Mouse (Mus musculus): ENCODE measurements around the gene Tmprss11a.

The Tmprss11a gene

GRCm38 (mm10) chr5:86468890-86469289 lies at the start of gene Tmprss11a:
TSS of gene Tmprss11a (minus strand) at chr5:86468990.
- DNase-seq (ENCODE audit: low spot score): no peak

DNA sequence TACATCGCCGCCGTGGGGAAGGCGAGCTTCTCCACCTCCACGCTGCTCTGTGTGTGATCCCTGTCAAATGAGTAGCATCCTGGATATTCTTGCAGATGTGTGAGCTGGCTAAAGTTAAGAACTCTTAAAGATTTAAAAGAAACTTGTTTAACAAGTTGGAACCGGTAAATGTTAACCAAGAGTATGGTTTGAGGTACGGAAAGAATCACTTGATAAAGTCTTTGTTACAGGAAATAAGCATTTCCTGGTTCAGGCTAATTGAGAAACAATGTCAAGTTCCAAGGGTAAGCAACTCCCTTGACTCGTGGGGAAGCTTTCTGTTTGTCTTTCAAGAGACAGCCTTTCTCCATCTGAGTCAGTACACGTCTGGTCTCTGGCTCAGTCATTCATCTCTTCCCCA lies 49.7 kb upstream of the Tmprss11a start, which contains the start of gene Tmprss11g:
TSS of gene Tmprss11g (minus strand) at position 101 of the 400 bp plus-strand sequence.
- DNase-seq (ENCODE audit: low spot score): no peak

DNA sequence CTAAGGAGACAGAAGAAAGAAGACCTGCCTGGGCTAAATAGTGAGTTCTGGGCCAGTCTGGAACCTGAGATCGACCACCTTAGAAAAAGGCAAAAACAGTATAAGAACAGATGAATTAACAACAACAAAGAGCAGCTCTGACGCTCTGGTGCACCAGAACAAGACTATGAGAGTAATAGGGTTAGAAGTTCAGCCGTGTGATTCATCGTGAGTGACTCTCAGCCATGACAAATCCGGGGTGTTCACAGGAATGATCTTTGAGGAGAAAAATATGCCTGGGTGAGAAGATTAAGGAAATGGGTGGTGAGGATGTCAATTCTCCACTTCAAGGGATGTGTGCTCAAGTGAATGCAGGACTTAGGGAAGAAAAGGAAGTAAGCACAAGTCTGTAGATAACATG lies 42.7 kb upstream of the Tmprss11a start:
- DNase-seq (ENCODE audit: low spot score): no peak

DNA sequence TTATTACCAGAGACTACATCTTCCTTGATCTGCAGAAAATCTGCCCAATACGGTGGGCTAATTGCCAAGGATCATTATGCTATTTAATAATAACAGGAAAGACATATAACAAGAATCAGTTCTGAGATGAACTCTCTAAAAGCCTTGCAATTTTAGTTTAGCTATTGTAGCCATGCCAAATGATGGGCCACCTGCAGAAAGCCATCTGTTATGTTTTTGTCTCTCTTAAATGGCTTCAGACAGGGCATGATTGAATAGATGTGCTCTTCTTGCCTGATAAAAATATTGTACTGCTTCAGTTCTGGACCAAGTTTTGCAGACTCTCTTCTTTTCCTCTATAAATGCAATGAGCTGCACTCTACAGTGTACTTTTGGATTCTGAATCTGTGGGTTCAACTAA lies 24.7 kb upstream of the Tmprss11a start:
- DNase-seq (ENCODE audit: low spot score): no peak

GRCm38 (mm10) chr5:86482562-86482961 lies 13.8 kb upstream of the Tmprss11a start:
- no peak for DNase-seq (ENCODE audit: low spot score)

DNA sequence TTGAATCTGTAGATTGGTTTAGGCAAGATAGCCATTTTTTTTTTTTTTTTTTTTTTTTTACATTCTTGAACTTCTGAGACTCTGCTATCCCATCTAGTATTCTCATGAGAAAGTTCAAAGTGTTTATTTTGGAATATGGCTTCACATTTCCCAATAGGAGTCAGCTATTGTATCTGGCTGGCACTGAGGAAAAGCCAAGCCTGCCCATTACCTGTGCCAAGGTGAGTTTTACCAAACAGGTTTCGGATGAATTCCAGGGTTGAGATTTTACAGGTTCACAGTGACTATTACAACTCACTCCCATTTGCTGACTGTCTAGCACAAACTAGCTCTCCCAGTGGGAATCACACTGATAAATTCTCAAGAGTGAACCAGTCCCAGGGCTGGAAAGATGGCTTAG lies 13.2 kb upstream of the Tmprss11a start:
- DNase-seq (ENCODE audit: low spot score): no peak

- DNase-seq (ENCODE audit: low spot score): no peak
Observed at GRCm38 (mm10) chr5:86473859-86474258, 5.1 kb upstream of the Tmprss11a start.

DNA sequence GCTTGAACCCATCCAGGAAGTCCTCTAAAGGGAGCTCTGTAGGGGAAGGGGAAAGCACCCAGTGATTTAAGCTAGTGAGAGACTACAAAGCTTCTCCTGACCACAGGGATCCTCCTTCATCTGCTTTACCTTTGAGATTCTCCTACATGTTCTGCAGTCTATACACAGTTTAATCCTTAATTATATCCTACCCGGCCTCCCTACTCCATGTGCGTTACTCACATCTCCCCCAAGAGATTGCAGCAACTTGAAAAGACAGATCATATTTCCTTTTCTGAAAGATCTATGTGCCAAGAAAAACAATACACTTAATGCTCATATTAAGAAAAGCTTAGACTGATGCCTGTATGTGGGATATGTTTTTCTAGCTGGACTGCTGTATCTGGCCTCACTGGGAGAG lies 29.5 kb downstream of the Tmprss11a start:
- DNase-seq (ENCODE audit: low spot score): no peak

GRCm38 (mm10) chr5:86438548-86438947 lies 30.2 kb downstream of the Tmprss11a start:
- no peak for DNase-seq (ENCODE audit: low spot score)

DNA sequence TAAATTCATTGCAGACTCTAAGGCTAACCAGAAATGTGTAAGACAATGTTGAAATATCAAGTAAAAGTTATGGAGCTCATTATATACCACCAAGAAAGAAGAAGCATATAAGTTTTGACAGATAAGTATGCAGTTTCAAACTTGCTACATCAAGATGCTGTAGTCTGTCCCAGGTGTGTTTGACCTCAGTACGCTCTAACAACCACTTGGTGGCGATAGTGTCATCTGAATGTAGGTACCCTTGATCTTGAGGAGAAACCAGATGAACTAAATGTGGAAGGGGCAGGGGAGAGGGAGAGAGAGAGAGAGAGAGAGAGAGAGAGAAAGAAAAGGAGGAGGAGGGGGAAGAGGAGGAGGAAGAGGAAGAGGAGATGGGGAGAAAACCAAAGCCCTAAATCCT lies 36.1 kb downstream of the Tmprss11a start:
- DNase-seq (ENCODE audit: low spot score): no peak

DNA sequence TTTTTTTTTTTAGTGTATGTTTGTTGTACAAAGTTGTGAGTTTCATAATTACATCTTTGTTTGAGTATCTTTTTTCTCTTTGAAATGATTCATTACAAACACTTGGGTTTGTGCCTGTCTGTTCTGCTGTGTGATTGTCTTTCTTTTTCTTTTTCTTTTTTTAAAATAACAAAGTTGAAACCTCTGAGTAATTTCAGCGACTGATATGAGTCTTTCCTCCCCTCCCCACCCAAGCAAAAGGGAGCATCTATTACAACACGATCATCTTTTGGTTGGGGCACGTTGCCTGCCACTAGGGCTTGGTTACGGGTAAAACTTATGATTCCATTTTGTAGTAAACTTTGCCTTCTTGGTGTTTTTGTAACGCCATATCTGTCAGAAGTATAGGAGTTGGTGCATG lies 37.7 kb downstream of the Tmprss11a start:
- no peak for DNase-seq (ENCODE audit: low spot score)

DNA sequence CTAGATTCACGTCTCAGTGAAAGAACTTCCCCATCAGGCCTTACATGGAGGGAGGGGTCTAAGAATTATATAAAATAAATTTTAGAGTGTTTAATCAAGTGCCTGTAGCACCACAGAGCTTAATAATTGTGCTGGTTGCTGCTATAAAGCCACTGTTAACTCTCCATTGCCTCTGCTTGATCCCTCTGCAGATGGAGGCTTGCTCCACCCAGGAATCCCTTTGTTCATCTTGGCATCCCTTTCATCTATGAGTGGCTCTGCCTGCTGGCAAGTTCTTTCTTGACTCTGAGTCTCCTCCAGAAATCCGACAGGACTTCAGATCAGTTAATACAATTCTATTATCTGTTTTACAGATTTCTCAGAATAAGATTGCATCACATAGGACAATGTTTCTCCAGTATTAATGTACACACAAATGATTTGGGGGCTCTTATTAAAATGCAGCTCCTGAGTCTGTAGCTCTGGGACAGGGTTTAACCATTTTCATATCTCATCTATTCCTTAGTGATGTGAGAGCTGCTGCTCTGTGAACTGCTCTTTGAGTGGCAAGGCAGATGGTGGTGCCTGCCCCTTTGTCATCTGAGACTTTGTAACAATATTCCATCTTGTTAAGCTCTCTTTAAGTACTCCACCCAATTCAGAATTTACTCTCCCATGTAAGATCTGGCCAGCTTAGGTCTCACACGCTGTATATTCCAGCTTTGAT lies 47.3 kb downstream of the Tmprss11a start:
- no peak for DNase-seq (ENCODE audit: low spot score)

GRCm38 (mm10) chr5:86419494-86419893 lies 49.3 kb downstream of the Tmprss11a start:
- DNase-seq (ENCODE audit: low spot score): no peak

DNA sequence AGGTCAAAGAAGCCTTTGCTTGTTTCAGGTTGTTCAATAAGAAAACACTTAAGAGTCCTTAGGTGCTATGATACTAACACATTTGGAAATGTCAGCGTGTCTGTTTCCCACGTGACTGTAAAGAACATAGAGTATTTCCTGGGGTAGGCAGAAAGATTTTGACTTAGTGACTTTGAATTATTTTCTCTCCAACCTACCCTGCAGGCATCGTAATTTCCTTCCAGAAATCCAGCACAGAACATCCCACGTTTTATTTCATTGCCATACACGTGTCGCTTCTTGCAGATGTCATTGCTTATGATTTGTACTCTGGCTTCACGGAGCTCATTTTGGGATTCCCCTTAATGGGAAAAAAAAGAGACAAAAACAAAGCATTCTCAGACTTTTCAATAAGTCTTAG lies 54.5 kb downstream of the Tmprss11a start:
- no peak for DNase-seq (ENCODE audit: low spot score)

DNA sequence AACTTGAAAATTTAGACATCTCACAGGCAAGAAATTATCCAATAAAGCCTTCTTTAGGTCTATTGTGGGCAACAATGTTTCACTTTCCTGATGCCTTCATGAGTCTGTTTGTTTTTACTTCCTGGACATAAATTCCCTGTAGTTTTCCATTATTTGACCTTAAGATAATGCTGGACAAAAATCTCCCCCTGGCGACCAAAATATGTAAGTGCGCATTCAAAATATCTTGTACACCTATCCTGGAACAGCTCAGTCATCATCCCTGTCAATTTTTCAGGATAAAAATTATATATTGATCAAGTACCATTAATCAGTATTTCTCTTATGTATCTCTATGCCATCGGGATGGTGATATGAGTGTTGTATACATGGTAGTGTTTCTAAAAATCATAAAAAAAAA lies 58.0 kb downstream of the Tmprss11a start:
- DNase-seq (ENCODE audit: low spot score): no peak

DNA sequence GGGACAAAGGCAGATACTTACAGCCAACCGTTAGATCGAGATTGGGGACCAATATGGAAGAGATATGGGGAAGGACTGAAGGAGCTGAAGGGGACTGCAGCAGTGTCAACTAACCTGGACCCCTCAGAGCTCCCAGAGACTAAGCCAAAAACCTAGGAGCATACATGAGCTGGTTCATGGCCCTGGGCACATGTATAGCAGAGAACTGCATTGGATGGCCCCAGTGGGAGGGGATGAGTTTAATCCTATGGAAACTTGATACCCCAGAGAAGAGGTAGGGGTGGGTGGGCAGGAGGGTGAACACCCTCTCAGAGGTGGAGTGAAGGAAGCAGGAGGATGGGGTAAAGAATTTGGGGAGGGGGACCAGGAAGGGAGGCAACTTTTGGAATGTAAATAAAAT lies 60.8 kb downstream of the Tmprss11a start:
- DNase-seq (ENCODE audit: low spot score): no peak

GRCm38 (mm10) chr5:86407191-86407590 lies 61.6 kb downstream of the Tmprss11a start:
- no peak for DNase-seq (ENCODE audit: low spot score)

DNA sequence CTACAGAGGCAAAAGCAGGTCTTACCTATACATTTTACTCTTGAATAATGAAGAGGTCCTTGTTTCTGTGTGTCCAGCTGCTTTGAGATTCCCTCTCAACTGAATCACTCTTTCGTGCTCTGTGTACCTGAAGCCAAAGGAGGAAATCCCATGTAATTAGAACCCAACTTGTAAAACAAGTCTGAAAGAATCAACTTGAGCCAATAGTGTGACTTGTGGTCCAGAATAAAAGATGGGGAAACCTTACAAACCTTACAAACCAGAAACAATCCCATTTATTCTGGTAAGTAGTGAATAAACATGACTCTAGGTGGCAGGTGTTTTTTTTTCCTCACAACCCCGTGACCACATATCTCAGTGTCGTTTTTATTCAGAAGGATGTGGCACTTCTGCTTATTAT lies 95.5 kb downstream of the Tmprss11a start, which contains the start of gene Tmprss11d:
TSS of gene Tmprss11d (minus strand) at position 101 of the 400 bp plus-strand sequence.
- no peak for DNase-seq (ENCODE audit: low spot score)
